Mouse (Mus musculus) heart, embryonic 14.5 days (tissue): ENCODE results near the gene Noxred1. TPM values are rescaled to one million over a fixed set of nuclear protein-coding genes. Genes with fewer than 3 reads are reported as not detected.
"Not testable (repeated sequence)": the region's sequence is repeated elsewhere in the genome, so short reads cannot be mapped to it uniquely, and the experiment has no call there.

Experiments
- ATAC-seq: fragments of 200-750 bp; cut with Nextera tagmentation; 2 replicates; pipeline ENCODE4 v1.8.0; 2017; ENCODE audit warnings: low read depth, moderate TSS enrichment; ENCODE audit not compliant: insufficient number of reproducible peaks, insufficient read depth, low FRiP score
- H3K27ac ChIP-seq, 2 experiments: fragments of 200-500 bp in 1 of 2; fragments of 300-500 bp in 1 of 2; sonication (generic) in 1 of 2; replicated peaks in 1 of 2; 2 replicates each; pipeline ENCODE4 v1.5.1; 2012 to 2014; ENCODE audit warnings: low read depth in 2 of 2, low read length in 2 of 2, control low read depth in 1 of 2, mild to moderate bottlenecking in 1 of 2, mixed read lengths in 1 of 2; ENCODE audit not compliant: control insufficient read depth in 1 of 2, insufficient read depth in 1 of 2
- H3K27me3 ChIP-seq: fragments of 300-500 bp; sonication (generic); 2 replicates; pipeline ENCODE4 v1.6.1; 2014; ENCODE audit warnings: mild to moderate bottlenecking, low read length, control low read depth; ENCODE audit not compliant: control insufficient read depth, insufficient read depth
- H3K36me3 ChIP-seq: fragments of 300-500 bp; sonication (generic); 2 replicates; pipeline ENCODE4 v1.6.1; 2014; ENCODE audit warnings: mild to moderate bottlenecking, control low read depth, low read length, mixed read lengths; ENCODE audit not compliant: control insufficient read depth, insufficient read depth
- H3K4me1 ChIP-seq, 2 experiments: fragments of 200-500 bp in 1 of 2; fragments of 300-500 bp in 1 of 2; sonication (generic) in 1 of 2; 2 replicates each; pipeline ENCODE4 v1.6.1; 2012 to 2014; ENCODE audit warnings: low read length in 2 of 2, control low read depth in 1 of 2, mixed read lengths in 1 of 2; ENCODE audit not compliant: control insufficient read depth in 2 of 2, insufficient read depth in 2 of 2
- H3K4me2 ChIP-seq: fragments of 300-500 bp; sonication (generic); 2 replicates; pipeline ENCODE4 v1.6.1; 2014; ENCODE audit warnings: mild to moderate bottlenecking, low read length
- H3K4me3 ChIP-seq, 2 experiments: fragments of 200-500 bp in 1 of 2; fragments of 300-500 bp in 1 of 2; sonication (generic) in 1 of 2; 2 replicates each; pipeline ENCODE4 v1.5.1; 2012 to 2014; ENCODE audit warnings: low read length in 2 of 2, mild to moderate bottlenecking in 2 of 2, control low read depth in 1 of 2, low read depth in 1 of 2, moderate library complexity in 1 of 2; ENCODE audit not compliant: control insufficient read depth in 1 of 2, insufficient read depth in 1 of 2
- H3K9ac ChIP-seq: fragments of 300-500 bp; sonication (generic); 2 replicates; pipeline ENCODE4 v1.6.1; 2014; ENCODE audit warnings: mild to moderate bottlenecking, low read length
- H3K9me3 ChIP-seq: fragments of 300-500 bp; sonication (generic); 2 replicates; pipeline ENCODE4 v1.6.1; 2016; ENCODE audit warnings: low read length, control low read depth; ENCODE audit not compliant: control insufficient read depth
- WGBS: fragments of 180-500 bp; shearing (Covaris S2); extraction: QIAGEN DNeasy Blood & Tissue Kit; methylation state at CpG from one replicate; pipeline ENCODE4 v1.1.7; 2014; 5-methylcytosine and 5-hydroxymethylcytosine counted together
- polyA plus RNA-seq: library from polyadenylated mRNA; unstranded; fragments of >200 nt; fragmentation: Nextera tagmentation; extraction: Ambion mirVana; gene quantifications from 2 replicates; pipeline ENCODE4 v1.2.1, GENCODE M21; 2014

Noxred1 gene
- polyA plus RNA-seq, 1 experiment from 2014 or later = 0.63 TPM

- Histone ChIP-seq H3K4me3 (peak overlapping the region in 1 of 2 experiments; percentile 9; a peak in 1 of 4 replicates), H3K4me2 (peak overlapping the region; percentile 57), H3K9ac (0 out of 2 replicates have a peak overlapping the region, but pooled peaks have one; percentile 10), H3K27ac (peak overlapping the region; percentile 50 to 82; a peak in 3 of 4 replicates), H3K9me3 (no peaks in the 10 kb centered on the region), H3K27me3 (no peaks in the 10 kb centered on the region), H3K36me3 (peaks cover 35% of the 10 kb centered on the region), H3K4me1 (peaks cover 15 to 29% of the 10 kb centered on the region in 2 experiments)
- ATAC-seq = peak; percentile 84
- WGBS = 8% methylated on average over 6 of the region's 6 CpGs
Measured at GRCm38 (mm10) chr12:87278118-87278730, 39.7 kb upstream of the Noxred1 start.

- peak overlapping the region in 1 of 2 experiments; percentile 58; a peak in 2 of 4 replicates for H3K27ac ChIP-seq
- H3K9ac ChIP-seq, H3K9me3 ChIP-seq, H3K4me2 ChIP-seq, ATAC-seq, H3K27me3 ChIP-seq, H3K4me3 ChIP-seq: not testable (repeated sequence)
- H3K36me3 ChIP-seq = peaks cover 45% of the 10 kb centered on the region
- 79% methylated on average over 4 of the region's 4 CpGs for WGBS
- peaks cover 15 to 25% of the 10 kb centered on the region in 2 experiments for H3K4me1 ChIP-seq
Measured at GRCm38 (mm10) chr12:87277251-87277650, 38.7 kb upstream of the Noxred1 start.

- H3K4me3 ChIP-seq = no peak overlapping the region
- 85% methylated on average over 9 of the region's 9 CpGs for WGBS
- H3K9me3 ChIP-seq = no peaks in the 10 kb centered on the region
- H3K4me1 ChIP-seq = peaks cover 15 to 25% of the 10 kb centered on the region in 2 experiments
- no peaks in the 10 kb centered on the region for H3K27me3 ChIP-seq
- no peak overlapping the region for H3K4me2 ChIP-seq
- no peak overlapping the region for H3K27ac ChIP-seq
- H3K9ac ChIP-seq = no peak overlapping the region
- H3K36me3 ChIP-seq = peaks cover 66% of the 10 kb centered on the region
- ATAC-seq = no peak
Measured at GRCm38 (mm10) chr12:87274853-87275831, 36.6 kb upstream of the Noxred1 start.

- Histone ChIP-seq H3K27ac (no peak overlapping the region), H3K4me2 (peak overlapping the region; percentile 81), H3K4me3 (peak overlapping the region in 1 of 2 experiments; percentile 85; a peak in 2 of 4 replicates), H3K36me3 (peaks cover 63% of the 10 kb centered on the region), H3K27me3 (no peaks in the 10 kb centered on the region), H3K9me3 (no peaks in the 10 kb centered on the region), H3K4me1 (peaks cover 5 to 15% of the 10 kb centered on the region in 2 experiments), H3K9ac (peak overlapping the region; percentile 93)
- WGBS = 19% methylated on average over 4 of the region's 4 CpGs
- no peak for ATAC-seq
Measured at GRCm38 (mm10) chr12:87267682-87268081, 29.1 kb upstream of the Noxred1 start.

GRCm38 (mm10) chr12:87266827-87267603 lies 28.5 kb upstream of the Noxred1 start:
- peak overlapping the region; percentile 81 for H3K4me2 ChIP-seq
- peak overlapping the region; percentile 79 to 92 for H3K27ac ChIP-seq
- H3K4me1 ChIP-seq = peaks cover 5 to 15% of the 10 kb centered on the region in 2 experiments
- H3K9me3 ChIP-seq = no peaks in the 10 kb centered on the region
- H3K27me3 ChIP-seq = no peaks in the 10 kb centered on the region
- 0% methylated on average over 31 of the region's 31 CpGs for WGBS
- peak overlapping the region; percentile 93 for H3K9ac ChIP-seq
- ATAC-seq = peak; percentile 66
- peaks cover 63% of the 10 kb centered on the region for H3K36me3 ChIP-seq
- peak overlapping the region; percentile 63 to 85 for H3K4me3 ChIP-seq

- under 1% methylated on average over 31 of the region's 31 CpGs for WGBS
Measured at GRCm38 (mm10) chr12:87266108-87266826, 27.7 kb upstream of the Noxred1 start, which contains the start of the genes Vipas39 and Ahsa1. Gene Vipas39, minus strand, starts transcription at chr12:87266256. Gene Ahsa1, plus strand, starts transcription at chr12:87266479.

More at GRCm38 (mm10) chr12:87266108-87266826, 27.7 kb upstream of the Noxred1 start, which contains the start of the genes Vipas39 and Ahsa1:
- peak; percentile 94 for ATAC-seq
- Histone ChIP-seq H3K4me1 (peaks cover 5 to 15% of the 10 kb centered on the region in 2 experiments), H3K36me3 (peaks cover 63% of the 10 kb centered on the region), H3K4me2 (peak within 1 kb of the TSS; percentile 81), H3K27ac (peak within 1 kb of the TSS; percentile 89 to 92), H3K9me3 (no peaks in the 10 kb centered on the region), H3K27me3 (no peaks in the 10 kb centered on the region), H3K4me3 (peak within 1 kb of the TSS; percentile 85), H3K9ac (peak within 1 kb of the TSS; percentile 93)
